Mouse (Mus musculus) layer of hippocampus, postnatal 10 days (tissue): ENCODE results near the gene Spi1. TPM values are rescaled to one million over a fixed set of nuclear protein-coding genes. Genes with fewer than 3 reads are reported as not detected.
A peak's percentile ranks its signal among the peaks of the same experiment; 100 is the strongest.
"Not testable (repeated sequence)": the region's sequence is repeated elsewhere in the genome, so short reads cannot be mapped to it uniquely, and the experiment has no call there.

ENCODE experiments used
- DNase-seq, 2 experiments: peaks; one replicate each; pipeline ENCODE4 v3.0.0; 2021; ENCODE audit warnings: low spot score in 2 of 2
- total RNA-seq, 2 experiments: library from RNA; stranded (reverse); gene quantifications; 2 replicates each; pipeline ENCODE4 v1.2.3; 2021

Gene Spi1
- total RNA-seq, 2 experiments from 2014 or later: 4.5 to 6.0 TPM

GRCm38 (mm10) chr2:91090208-91090607 is 8.0 kb downstream of the Spi1 start:
- no peak for DNase-seq

- no peak for DNase-seq
These were observed 8.6 kb downstream of the Spi1 start for GRCm38 (mm10) chr2:91090827-91091226.

DNA sequence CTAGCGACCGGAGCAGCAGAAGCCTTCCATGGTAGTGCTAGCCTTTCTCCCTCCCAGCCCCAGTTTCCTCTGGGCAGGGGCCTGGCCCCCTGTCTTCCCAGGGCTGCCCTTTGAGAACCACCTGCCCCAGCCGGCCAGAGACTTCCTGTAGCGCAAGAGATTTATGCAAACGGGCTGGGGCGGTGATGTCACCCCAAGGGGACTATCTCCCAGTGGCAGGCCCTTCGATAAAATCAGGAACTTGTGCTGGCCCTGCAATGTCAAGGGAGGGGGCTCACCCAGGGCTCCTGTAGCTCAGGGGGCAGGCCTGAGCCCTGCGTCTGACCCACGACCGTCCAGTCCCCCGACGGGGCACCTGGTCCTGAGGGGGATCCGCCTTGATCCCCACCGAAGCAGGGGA is 14.3 kb downstream of the Spi1 start:
- no peak for DNase-seq

DNA sequence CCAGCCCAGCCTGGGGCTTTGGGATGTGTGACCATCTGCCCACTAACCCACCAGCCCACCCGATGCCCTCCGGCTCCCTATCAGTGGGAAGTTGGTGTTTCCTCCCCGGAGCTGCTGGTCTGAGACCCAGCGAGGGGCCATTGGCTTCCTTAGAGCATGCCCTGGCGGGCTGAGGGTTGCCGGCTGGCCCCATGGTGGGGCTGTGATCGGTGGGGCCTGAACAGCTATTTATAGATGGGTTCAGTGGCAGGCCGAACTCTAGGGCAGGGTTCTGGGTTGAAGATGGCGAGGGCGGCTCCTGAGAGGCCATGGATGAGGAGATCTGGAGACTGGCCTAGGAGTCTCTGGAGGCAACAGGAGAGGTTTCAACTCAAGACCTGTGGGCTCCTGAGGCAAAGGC is 14.8 kb downstream of the Spi1 start:
- DNase-seq: no peak

GRCm38 (mm10) chr2:91098156-91098555 is 16.0 kb downstream of the Spi1 start:
- DNase-seq: no peak

DNA sequence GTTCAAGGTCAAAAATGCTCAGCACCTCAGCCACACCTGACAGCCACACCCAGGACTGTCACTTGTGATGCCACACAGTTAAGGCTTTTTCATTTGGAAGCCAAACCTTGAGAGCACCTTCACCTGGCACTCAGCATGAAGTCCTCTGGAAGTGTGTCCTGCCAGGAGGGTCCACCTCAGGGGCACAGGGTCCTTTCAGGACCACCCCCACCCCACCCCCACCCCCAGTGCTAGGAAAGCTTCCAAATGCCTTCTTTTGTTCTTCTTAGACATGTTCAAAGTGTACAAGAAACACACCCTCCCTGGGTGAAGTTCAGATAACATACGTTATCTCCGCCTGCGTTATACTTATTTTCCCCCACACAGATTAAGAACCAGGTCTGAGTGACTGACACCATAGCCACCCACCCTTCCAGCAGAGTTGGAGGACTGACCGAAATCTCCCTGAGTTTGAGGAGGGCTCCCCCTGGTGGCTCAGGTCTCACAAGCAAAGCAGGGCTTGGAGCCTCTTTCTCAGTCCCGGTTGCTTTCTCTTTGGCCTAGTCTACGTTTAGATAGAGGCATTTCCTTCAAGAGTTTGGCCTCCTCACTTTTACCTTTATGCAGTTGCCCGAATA is 19.0 kb downstream of the Spi1 start:
- DNase-seq: peak; percentile 95 to 96

DNA sequence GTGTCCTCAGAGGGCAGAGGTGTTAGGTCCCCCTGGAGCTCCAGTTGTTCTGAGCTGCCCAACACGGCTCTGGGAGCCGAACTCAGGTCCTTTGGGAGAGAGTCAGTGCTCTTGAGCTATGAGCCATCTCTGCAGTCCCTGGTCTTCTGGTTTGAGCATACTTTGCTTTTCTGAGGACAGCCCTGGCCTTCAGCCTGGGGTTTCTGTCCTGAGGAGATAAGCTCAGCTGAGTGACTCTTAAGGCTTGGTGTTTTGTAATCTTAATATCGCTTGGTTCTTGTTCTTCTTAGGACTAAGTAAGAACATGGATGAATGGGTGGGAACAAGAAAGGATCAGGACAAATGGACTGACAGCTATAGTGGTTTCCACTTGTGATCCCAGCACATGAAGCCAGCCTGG is 26.0 kb downstream of the Spi1 start:
- no peak for DNase-seq

DNA sequence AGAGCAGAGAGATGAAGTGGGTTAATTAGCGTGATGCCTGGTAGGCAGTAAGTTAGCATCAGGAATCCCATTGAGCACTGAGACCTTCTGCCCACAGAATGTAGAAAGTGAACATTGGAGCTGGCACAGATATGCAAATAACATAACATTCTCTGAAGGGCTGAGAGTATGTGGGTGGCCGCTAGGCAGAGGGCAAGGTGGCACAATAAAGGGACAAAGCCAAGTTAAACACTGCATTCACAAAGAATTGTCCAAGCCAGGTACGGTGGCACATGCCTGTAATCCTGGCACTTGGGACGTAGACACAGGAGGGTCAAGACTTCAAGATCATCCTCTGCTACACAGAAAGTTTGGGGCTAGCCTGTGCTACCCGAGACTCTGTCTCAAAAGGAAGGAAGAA is 27.1 kb downstream of the Spi1 start:
- DNase-seq: no peak

GRCm38 (mm10) chr2:91109807-91110385 is 27.7 kb downstream of the Spi1 start:
- DNase-seq: no peak

DNA sequence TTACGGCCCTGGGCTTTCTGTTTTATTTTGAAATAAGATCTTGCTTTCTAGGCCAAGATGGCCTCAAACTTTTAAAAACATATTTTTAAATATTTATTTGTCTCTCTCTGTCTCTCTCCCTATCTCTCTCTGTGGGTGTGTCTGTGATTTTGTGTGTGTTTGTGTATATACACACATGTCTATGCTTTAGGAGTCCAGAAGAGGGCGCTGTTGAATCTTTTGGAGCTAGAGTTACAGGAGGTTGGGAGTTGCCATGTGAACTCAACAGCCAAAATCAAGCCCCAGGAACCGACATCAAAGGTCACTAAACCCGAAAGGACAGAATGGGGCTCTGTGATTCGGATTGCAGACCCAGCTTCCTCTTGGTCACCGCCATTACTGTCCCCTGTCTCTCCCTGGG is 28.2 kb downstream of the Spi1 start:
- no peak for DNase-seq

GRCm38 (mm10) chr2:91111832-91112231 is 29.6 kb downstream of the Spi1 start:
- DNase-seq: not testable (repeated sequence)

DNA sequence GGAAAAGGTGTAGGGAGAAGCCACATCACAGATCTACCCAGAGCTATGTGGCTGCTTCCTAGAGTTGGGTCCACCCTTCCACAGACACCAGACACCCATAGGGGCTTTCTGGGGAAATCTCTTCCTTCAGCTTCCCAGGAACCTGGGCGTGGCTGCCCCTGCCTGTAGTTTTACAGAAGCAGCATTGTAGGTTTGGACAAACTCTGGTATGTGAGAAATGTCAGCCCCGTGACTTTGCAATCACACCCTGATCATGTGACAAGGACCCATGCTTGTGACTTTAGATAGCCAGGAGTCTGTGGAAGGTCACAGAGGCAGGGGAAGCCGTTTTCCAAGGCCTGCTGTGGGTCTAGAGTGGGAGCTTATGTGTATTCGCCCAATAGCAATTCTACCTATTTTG is 30.3 kb downstream of the Spi1 start:
- no peak for DNase-seq

DNA sequence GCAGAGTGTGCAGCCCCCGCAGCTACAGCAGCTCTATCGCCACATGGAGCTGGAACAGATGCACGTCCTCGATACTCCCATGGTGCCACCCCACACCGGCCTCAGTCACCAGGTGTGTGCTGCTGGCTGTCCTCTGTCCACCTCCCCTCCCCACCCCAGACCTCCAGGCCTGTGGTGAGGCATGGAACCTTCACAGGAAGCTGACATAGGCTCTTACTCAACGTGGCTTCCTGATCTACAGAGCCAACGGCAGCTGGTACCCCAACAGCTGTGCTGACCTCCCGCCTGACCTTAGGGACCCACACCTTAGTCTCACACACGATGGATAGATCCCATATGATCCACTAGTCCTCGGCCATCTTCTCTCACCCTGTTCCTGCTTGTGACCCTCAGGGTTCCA is 31.1 kb downstream of the Spi1 start:
- no peak for DNase-seq

DNA sequence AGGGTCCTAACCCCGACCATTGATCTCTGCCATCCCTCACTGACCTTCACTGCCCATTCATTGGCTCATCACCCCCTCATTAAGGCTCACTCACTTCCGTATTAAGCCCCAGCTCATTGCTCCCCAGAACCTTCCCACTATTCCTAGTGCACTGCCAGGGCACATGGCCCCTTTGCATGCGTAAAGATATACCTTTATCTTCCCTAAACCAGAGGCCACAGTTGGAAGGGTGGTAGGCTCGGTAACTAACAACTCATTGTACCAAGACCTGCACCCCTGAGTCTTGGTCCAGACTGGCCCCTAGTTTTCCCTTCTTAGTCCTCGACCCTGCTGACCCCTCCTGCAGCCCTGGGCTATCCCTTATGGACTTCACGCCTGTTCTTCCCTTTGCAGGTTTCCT is 31.7 kb downstream of the Spi1 start:
- no peak for DNase-seq

GRCm38 (mm10) chr2:91114781-91115577 is 32.8 kb downstream of the Spi1 start:
- DNase-seq: peak; percentile 91 to 94

DNA sequence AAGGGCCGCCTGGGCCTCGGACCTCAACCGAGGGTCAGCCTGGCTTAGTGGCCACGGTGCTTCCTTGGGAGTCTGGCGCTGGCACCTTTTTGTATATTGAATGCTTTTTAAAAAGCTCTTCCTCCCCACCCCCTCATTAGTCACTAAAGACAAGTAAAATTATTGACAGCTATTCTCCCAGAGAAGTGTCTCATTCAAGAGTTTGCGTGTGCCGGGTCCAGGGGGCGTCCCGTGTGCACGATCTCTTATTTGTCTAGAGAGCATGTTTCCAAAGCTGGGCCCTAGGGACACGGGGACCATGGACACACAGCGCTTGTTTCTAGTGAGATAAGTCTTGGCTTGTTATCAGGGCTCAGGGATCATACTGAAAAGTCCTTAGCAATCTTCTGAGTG is 33.4 kb downstream of the Spi1 start:
- no peak for DNase-seq

- DNase-seq: no peak
These were observed 34.7 kb downstream of the Spi1 start for GRCm38 (mm10) chr2:91116842-91117241.

GRCm38 (mm10) chr2:91117585-91118275 is 35.5 kb downstream of the Spi1 start, which contains the start of gene Mybpc3:
Mybpc3 (plus strand) TSS chr2:91118144.
- DNase-seq: no peak

GRCm38 (mm10) chr2:91118647-91119046 is 36.5 kb downstream of the Spi1 start:
- DNase-seq: no peak

DNA sequence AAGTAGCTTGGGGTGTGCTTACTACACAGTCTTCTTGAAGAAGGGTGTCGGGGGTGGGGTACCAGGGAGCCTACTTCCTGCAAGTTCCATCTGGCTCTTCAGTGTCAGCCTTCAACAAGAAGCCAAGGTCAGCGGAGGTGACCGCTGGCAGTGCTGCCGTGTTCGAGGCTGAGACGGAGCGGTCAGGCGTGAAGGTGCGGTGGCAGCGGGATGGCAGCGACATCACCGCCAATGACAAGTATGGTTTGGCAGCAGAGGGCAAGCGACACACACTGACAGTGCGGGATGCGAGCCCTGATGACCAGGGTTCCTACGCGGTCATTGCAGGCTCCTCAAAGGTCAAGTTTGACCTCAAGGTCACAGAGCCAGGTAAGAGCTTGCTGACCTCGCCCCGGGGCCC is 36.9 kb downstream of the Spi1 start:
- DNase-seq: no peak

GRCm38 (mm10) chr2:91119551-91119950 is 37.4 kb downstream of the Spi1 start:
- DNase-seq: no peak

- DNase-seq: no peak
These were observed 38.1 kb downstream of the Spi1 start for GRCm38 (mm10) chr2:91120261-91120671.
